Mouse (Mus musculus): ENCODE data around the gene Cdh23.

The Cdh23 gene

GRCm38 (mm10) chr10:60708837-60709236 lies 12.5 kb upstream of the Cdh23 start:
- no peak for DNase-seq (ENCODE audit: low spot score)

GRCm38 (mm10) chr10:60706268-60706667 lies 10.0 kb upstream of the Cdh23 start:
- no peak for DNase-seq (ENCODE audit: low spot score)

GRCm38 (mm10) chr10:60705134-60705533 lies 8.8 kb upstream of the Cdh23 start:
- no peak for DNase-seq (ENCODE audit: low spot score)

- DNase-seq (ENCODE audit: low spot score), result no peak
Observed at GRCm38 (mm10) chr10:60697775-60698174, 1.5 kb upstream of the Cdh23 start.

GRCm38 (mm10) chr10:60696975-60697374 lies 685 bp upstream of the Cdh23 start:
- peak; percentile 65 for DNase-seq (ENCODE audit: low spot score)

GRCm38 (mm10) chr10:60691671-60692390 lies 4.5 kb downstream of the Cdh23 start:
- no peak for DNase-seq (ENCODE audit: low spot score)

GRCm38 (mm10) chr10:60690960-60691359 lies 5.3 kb downstream of the Cdh23 start:
- no peak for DNase-seq (ENCODE audit: low spot score)

- DNase-seq (ENCODE audit: low spot score), result no peak
Observed at GRCm38 (mm10) chr10:60689396-60689795, 6.9 kb downstream of the Cdh23 start.

GRCm38 (mm10) chr10:60687011-60687776 lies 9.1 kb downstream of the Cdh23 start:
- peak; percentile 58 for DNase-seq (ENCODE audit: low spot score)

GRCm38 (mm10) chr10:60686641-60686975 lies 9.7 kb downstream of the Cdh23 start:
- no peak for DNase-seq (ENCODE audit: low spot score)

GRCm38 (mm10) chr10:60685764-60686640 lies 10.3 kb downstream of the Cdh23 start:
- no peak for DNase-seq (ENCODE audit: low spot score)

GRCm38 (mm10) chr10:60678926-60679325 lies 17.4 kb downstream of the Cdh23 start:
- no peak for DNase-seq (ENCODE audit: low spot score)

GRCm38 (mm10) chr10:60677319-60677718 lies 19.0 kb downstream of the Cdh23 start:
- DNase-seq (ENCODE audit: low spot score), result no peak

GRCm38 (mm10) chr10:60670166-60670565 lies 26.1 kb downstream of the Cdh23 start:
- DNase-seq (ENCODE audit: low spot score), result no peak

- DNase-seq (ENCODE audit: low spot score), result no peak
Observed at GRCm38 (mm10) chr10:60668591-60668990, 27.7 kb downstream of the Cdh23 start.

- no peak for DNase-seq (ENCODE audit: low spot score)
Observed at GRCm38 (mm10) chr10:60660986-60661385, 35.3 kb downstream of the Cdh23 start.

GRCm38 (mm10) chr10:60659450-60660020 lies 36.8 kb downstream of the Cdh23 start:
- no peak for DNase-seq (ENCODE audit: low spot score)

- DNase-seq (ENCODE audit: low spot score), result no peak
Observed at GRCm38 (mm10) chr10:60658176-60658575, 38.1 kb downstream of the Cdh23 start.

GRCm38 (mm10) chr10:60653675-60654074 lies 42.6 kb downstream of the Cdh23 start:
- no peak for DNase-seq (ENCODE audit: low spot score)

GRCm38 (mm10) chr10:60653106-60653505 lies 43.2 kb downstream of the Cdh23 start:
- no peak for DNase-seq (ENCODE audit: low spot score)

- DNase-seq (ENCODE audit: low spot score), result no peak
Observed at GRCm38 (mm10) chr10:60644079-60644641, 52.1 kb downstream of the Cdh23 start.

GRCm38 (mm10) chr10:60639291-60639690 lies 57.0 kb downstream of the Cdh23 start:
- no peak for DNase-seq (ENCODE audit: low spot score)
